Mouse (Mus musculus) embryonic facial prominence, embryonic 15.5 days (tissue): ENCODE measurements around the gene Ifngr2. TPM values are rescaled to one million over a fixed set of nuclear protein-coding genes. Genes with fewer than 3 reads are reported as not detected.

Source experiments
- ATAC-seq: fragments of 200-750 bp; cut with Nextera tagmentation; 2 replicates; pipeline ENCODE4 v1.8.0; 2017; ENCODE audit warnings: low read depth, moderate TSS enrichment; ENCODE audit not compliant: insufficient number of reproducible peaks, low FRiP score, low TSS enrichment
- H3K27ac ChIP-seq: fragments of 300-500 bp; sonication (generic); replicated peaks from 2 replicates; pipeline ENCODE4 v1.5.1; 2015; ENCODE audit warnings: mild to moderate bottlenecking, inconsistent platforms
- H3K27me3 ChIP-seq: fragments of 300-500 bp; sonication (generic); 2 replicates; pipeline ENCODE4 v1.6.1; 2015; ENCODE audit warnings: inconsistent platforms
- H3K36me3 ChIP-seq: fragments of 300-500 bp; sonication (generic); 2 replicates; pipeline ENCODE4 v1.6.1; 2015; ENCODE audit warnings: mild to moderate bottlenecking, inconsistent platforms
- H3K4me1 ChIP-seq: fragments of 300-500 bp; sonication (generic); 2 replicates; pipeline ENCODE4 v1.6.1; 2015; ENCODE audit warnings: inconsistent platforms
- H3K4me2 ChIP-seq: fragments of 300-500 bp; sonication (generic); replicated peaks from 2 replicates; pipeline ENCODE4 v1.6.1; 2015; ENCODE audit warnings: mild to moderate bottlenecking, inconsistent platforms
- H3K4me3 ChIP-seq: fragments of 300-500 bp; sonication (generic); replicated peaks from 2 replicates; pipeline ENCODE4 v1.5.1; 2015; ENCODE audit warnings: mild to moderate bottlenecking, inconsistent platforms
- H3K9ac ChIP-seq: fragments of 300-500 bp; sonication (generic); 2 replicates; pipeline ENCODE4 v1.6.1; 2015; ENCODE audit warnings: inconsistent platforms
- H3K9me3 ChIP-seq: fragments of 300-500 bp; sonication (generic); replicated peaks from 2 replicates; pipeline ENCODE4 v1.6.1; 2016; ENCODE audit warnings: inconsistent platforms
- WGBS: fragments of 180-500 bp; shearing (Covaris S2); methylation state at CpG from one replicate; pipeline ENCODE4 v1.1.7; 2015; 5-methylcytosine and 5-hydroxymethylcytosine counted together
- polyA plus RNA-seq: library from polyadenylated mRNA; unstranded; fragments of >200 nt; fragmentation: Nextera tagmentation; extraction: Ambion mirVana; gene quantifications from 2 replicates; pipeline ENCODE4 v1.2.1, GENCODE M21; 2015

Ifngr2 gene
- polyA plus RNA-seq, 1 experiment from 2014 or later: 58.8 TPM

GRCm38 (mm10) chr16:91552072-91552471, 5.2 kb downstream of the Ifngr2 start:
- Histone ChIP-seq H3K9me3 (no peaks in the 10 kb centered on the region), H3K36me3 (peaks cover 11% of the 10 kb centered on the region; the same call in 1 of the 2 replicates), H3K9ac (no peak overlapping the region), H3K27ac (no peak overlapping the region), H3K4me2 (no peak overlapping the region), H3K4me1 (peaks cover 54% of the 10 kb centered on the region), H3K4me3 (no peak overlapping the region), H3K27me3 (no peaks in the 10 kb centered on the region)
- 66% methylated on average over 9 of the region's 9 CpGs for WGBS
- ATAC-seq: no peak

- Histone ChIP-seq H3K4me1 (peaks cover 45% of the 10 kb centered on the region), H3K27ac (no peak overlapping the region)
Observed at GRCm38 (mm10) chr16:91553625-91554024, 6.8 kb downstream of the Ifngr2 start.

GRCm38 (mm10) chr16:91555017-91555605, 8.2 kb downstream of the Ifngr2 start:
- Histone ChIP-seq H3K9ac (no peak overlapping the region), H3K9me3 (no peaks in the 10 kb centered on the region), H3K4me3 (no peak overlapping the region), H3K4me1 (peaks cover 33% of the 10 kb centered on the region), H3K36me3 (peaks cover 28% of the 10 kb centered on the region), H3K27ac (no peak overlapping the region), H3K4me2 (no peak overlapping the region), H3K27me3 (no peaks in the 10 kb centered on the region)
- 88% methylated on average over 8 of the region's 8 CpGs for WGBS
- no peak for ATAC-seq

More at GRCm38 (mm10) chr16:91553625-91554024, 6.8 kb downstream of the Ifngr2 start:
- H3K36me3 ChIP-seq: peaks cover 21% of the 10 kb centered on the region
- ATAC-seq: no peak; the same call in 1 of the 2 replicates
- H3K4me2 ChIP-seq: 0 out of 2 replicates have a peak overlapping the region, but pooled peaks have one; percentile 13
- H3K4me3 ChIP-seq: no peak overlapping the region
- no peak overlapping the region for H3K9ac ChIP-seq
- 27% methylated on average over 12 of the region's 12 CpGs for WGBS
- H3K27me3 ChIP-seq: no peaks in the 10 kb centered on the region
- no peaks in the 10 kb centered on the region for H3K9me3 ChIP-seq

GRCm38 (mm10) chr16:91556659-91557058, 9.8 kb downstream of the Ifngr2 start:
- H3K9ac ChIP-seq: no peak overlapping the region
- H3K4me3 ChIP-seq: no peak overlapping the region
- no peak for ATAC-seq
- no peaks in the 10 kb centered on the region for H3K9me3 ChIP-seq
- H3K27ac ChIP-seq: peak overlapping the region; percentile 66
- peaks cover 33% of the 10 kb centered on the region for H3K4me1 ChIP-seq
- no peaks in the 10 kb centered on the region for H3K27me3 ChIP-seq
- H3K4me2 ChIP-seq: 0 out of 2 replicates have a peak overlapping the region, but pooled peaks have one; percentile 2
- WGBS: 58% methylated on average over 15 of the region's 15 CpGs
- peaks cover 43% of the 10 kb centered on the region for H3K36me3 ChIP-seq

GRCm38 (mm10) chr16:91557214-91557613, 10.3 kb downstream of the Ifngr2 start:
- no peaks in the 10 kb centered on the region for H3K9me3 ChIP-seq
- H3K4me2 ChIP-seq: 0 out of 2 replicates have a peak overlapping the region, but pooled peaks have one; percentile 2
- peak overlapping the region; percentile 66 for H3K27ac ChIP-seq
- no peak overlapping the region for H3K4me3 ChIP-seq
- ATAC-seq: no peak
- H3K27me3 ChIP-seq: no peaks in the 10 kb centered on the region
- H3K4me1 ChIP-seq: peaks cover 33% of the 10 kb centered on the region
- no peak overlapping the region for H3K9ac ChIP-seq
- WGBS: 34% methylated on average over 7 of the region's 7 CpGs
- H3K36me3 ChIP-seq: peaks cover 48% of the 10 kb centered on the region

- ATAC-seq: no peak
- Histone ChIP-seq H3K9ac (no peak overlapping the region), H3K4me3 (no peak overlapping the region), H3K9me3 (no peaks in the 10 kb centered on the region), H3K27me3 (no peaks in the 10 kb centered on the region), H3K36me3 (peaks cover 53% of the 10 kb centered on the region), H3K4me1 (peaks cover 33% of the 10 kb centered on the region), H3K27ac (no peak overlapping the region), H3K4me2 (no peak overlapping the region)
- 85% methylated on average over 15 of the region's 15 CpGs for WGBS
Observed at GRCm38 (mm10) chr16:91557693-91558092, 10.8 kb downstream of the Ifngr2 start.

GRCm38 (mm10) chr16:91561099-91561498, 14.2 kb downstream of the Ifngr2 start:
- 60% methylated on average over 9 of the region's 9 CpGs for WGBS
- H3K4me1 ChIP-seq: peaks cover 11% of the 10 kb centered on the region
- no peak overlapping the region for H3K27ac ChIP-seq
- no peak overlapping the region for H3K9ac ChIP-seq
- no peak for ATAC-seq
- H3K4me2 ChIP-seq: no peak overlapping the region
- peaks cover 59% of the 10 kb centered on the region for H3K36me3 ChIP-seq
- H3K4me3 ChIP-seq: no peak overlapping the region
- H3K27me3 ChIP-seq: no peaks in the 10 kb centered on the region
- no peaks in the 10 kb centered on the region for H3K9me3 ChIP-seq

GRCm38 (mm10) chr16:91561541-91562457, 14.9 kb downstream of the Ifngr2 start:
- Histone ChIP-seq H3K27me3 (no peaks in the 10 kb centered on the region), H3K27ac (no peak overlapping the region), H3K4me2 (no peak overlapping the region), H3K9me3 (no peaks in the 10 kb centered on the region), H3K4me1 (peaks cover 4% of the 10 kb centered on the region), H3K9ac (no peak overlapping the region), H3K36me3 (peaks cover 59% of the 10 kb centered on the region), H3K4me3 (no peak overlapping the region)
- WGBS: 77% methylated on average over 38 of the region's 38 CpGs
- no peak for ATAC-seq

- Histone ChIP-seq H3K4me2 (no peak overlapping the region), H3K36me3 (peaks cover 45% of the 10 kb centered on the region), H3K4me1 (no peaks in the 10 kb centered on the region), H3K9me3 (no peaks in the 10 kb centered on the region), H3K9ac (no peak overlapping the region), H3K27me3 (no peaks in the 10 kb centered on the region), H3K4me3 (no peak overlapping the region), H3K27ac (no peak overlapping the region)
- no peak for ATAC-seq
- WGBS: 84% methylated on average over 4 of the region's 4 CpGs
Observed at GRCm38 (mm10) chr16:91564580-91565291, 17.9 kb downstream of the Ifngr2 start.

- Histone ChIP-seq H3K27ac (no peak overlapping the region), H3K9ac (no peak overlapping the region), H3K36me3 (peaks cover 39% of the 10 kb centered on the region), H3K27me3 (no peaks in the 10 kb centered on the region), H3K4me3 (no peak overlapping the region), H3K4me1 (no peaks in the 10 kb centered on the region), H3K9me3 (no peaks in the 10 kb centered on the region), H3K4me2 (no peak overlapping the region)
- no peak for ATAC-seq
- 76% methylated on average over 9 of the region's 9 CpGs for WGBS
Observed at GRCm38 (mm10) chr16:91565292-91565951, 18.6 kb downstream of the Ifngr2 start.
